Mouse (Mus musculus) forebrain, embryonic 13.5 days (tissue): ENCODE data around the gene Phkb. TPM values are rescaled to one million over a fixed set of nuclear protein-coding genes. Genes with fewer than 3 reads are reported as not detected.
A peak's percentile ranks its signal among the peaks of the same experiment; 100 is the strongest.

Source experiments
- ATAC-seq: fragments of 200-750 bp; cut with Nextera tagmentation; 2 replicates; pipeline ENCODE4 v1.8.0; 2017
- H3K27ac ChIP-seq: fragments of 300-500 bp; sonication (generic); 2 replicates; pipeline ENCODE4 v1.5.1; 2015; ENCODE audit warnings: inconsistent platforms, mild to moderate bottlenecking, moderate library complexity
- H3K27me3 ChIP-seq: fragments of 300-500 bp; sonication (generic); 2 replicates; pipeline ENCODE4 v1.6.1; 2015; ENCODE audit warnings: mild to moderate bottlenecking, inconsistent platforms
- H3K36me3 ChIP-seq: fragments of 300-500 bp; sonication (generic); 2 replicates; pipeline ENCODE4 v1.6.1; 2015; ENCODE audit warnings: mild to moderate bottlenecking, inconsistent platforms; ENCODE audit not compliant: poor library complexity, severe bottlenecking
- H3K4me1 ChIP-seq: fragments of 300-500 bp; sonication (generic); 2 replicates; pipeline ENCODE4 v1.6.1; 2015; ENCODE audit warnings: inconsistent platforms
- H3K4me2 ChIP-seq: fragments of 300-500 bp; sonication (generic); 2 replicates; pipeline ENCODE4 v1.6.1; 2015; ENCODE audit warnings: inconsistent platforms, mild to moderate bottlenecking, moderate library complexity
- H3K4me3 ChIP-seq: fragments of 300-500 bp; sonication (generic); 2 replicates; pipeline ENCODE4 v1.5.1; 2015; ENCODE audit warnings: mild to moderate bottlenecking, inconsistent platforms
- H3K9ac ChIP-seq: fragments of 300-500 bp; sonication (generic); 2 replicates; pipeline ENCODE4 v1.6.1; 2015; ENCODE audit warnings: mild to moderate bottlenecking, inconsistent platforms
- H3K9me3 ChIP-seq: fragments of 300-500 bp; sonication (generic); replicated peaks from 2 replicates; pipeline ENCODE4 v1.6.1; 2016; ENCODE audit warnings: inconsistent platforms
- WGBS: fragments of 180-500 bp; shearing (Covaris S2); methylation state at CpG from one replicate; pipeline ENCODE4 v1.1.7; 2015; 5-methylcytosine and 5-hydroxymethylcytosine counted together
- polyA plus RNA-seq: library from polyadenylated mRNA; unstranded; fragments of >200 nt; fragmentation: Nextera tagmentation; extraction: Ambion mirVana; gene quantifications from 2 replicates; pipeline ENCODE4 v1.2.1, GENCODE M21; 2015

Phkb gene
- polyA plus RNA-seq, 1 experiment from 2014 or later = 31.9 TPM

DNA sequence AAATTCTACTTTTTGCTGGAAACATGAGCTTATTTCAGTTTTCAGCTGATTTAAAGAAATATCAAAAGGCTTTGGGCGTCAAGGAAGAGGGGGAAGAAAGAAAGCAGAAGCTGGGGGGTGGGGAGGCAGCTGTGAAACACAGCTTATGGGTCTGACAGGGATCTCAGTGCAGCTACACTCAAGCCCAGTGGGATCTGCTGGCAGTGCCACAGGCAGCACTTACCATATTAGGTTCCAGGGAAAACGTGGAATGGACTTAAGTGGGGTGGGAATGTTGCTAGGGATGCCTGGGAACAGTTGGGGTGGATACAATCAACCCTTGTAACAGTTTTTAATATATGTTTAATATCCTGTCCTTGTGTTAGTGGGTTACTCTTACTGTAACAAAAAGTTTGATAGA, 201.3 kb downstream of the Phkb start:
- no peak for ATAC-seq
- Histone ChIP-seq H3K4me1 (0 out of 2 replicates have a peak, but pooled peaks cover 3% of the 10 kb centered on the region), H3K27me3 (no peaks in the 10 kb centered on the region), H3K4me2 (no peak overlapping the region), H3K27ac (no peak overlapping the region), H3K36me3 (no peaks in the 10 kb centered on the region), H3K9me3 (no peaks in the 10 kb centered on the region), H3K9ac (no peak overlapping the region), H3K4me3 (no peak overlapping the region)
- 16% methylated on average over 2 of the region's 2 CpGs for WGBS

DNA sequence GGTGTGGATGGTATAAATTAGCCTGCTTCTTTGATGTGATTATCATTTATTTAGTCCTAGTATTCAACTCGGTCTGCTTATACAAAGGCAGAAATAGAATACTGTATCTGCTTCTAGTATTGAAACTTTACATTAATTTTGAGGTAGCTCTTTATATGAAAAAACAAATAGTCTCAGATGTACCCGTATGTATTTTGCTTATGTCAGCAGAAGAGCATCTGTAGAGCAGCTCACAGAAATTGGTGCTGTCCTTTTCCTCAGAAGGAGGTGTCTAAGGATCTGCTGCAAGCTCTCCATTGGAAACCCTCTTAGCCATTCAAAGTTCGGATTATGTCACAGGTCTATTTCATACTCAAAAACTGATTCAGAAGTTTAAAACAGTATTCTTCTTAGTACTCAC, 210.1 kb downstream of the Phkb start:
- 90% methylated on average over 3 of the region's 3 CpGs for WGBS
- Histone ChIP-seq H3K27ac (no peak overlapping the region), H3K9ac (no peak overlapping the region), H3K4me1 (no peaks in the 10 kb centered on the region), H3K4me2 (no peak overlapping the region), H3K27me3 (no peaks in the 10 kb centered on the region), H3K36me3 (no peaks in the 10 kb centered on the region), H3K9me3 (no peaks in the 10 kb centered on the region), H3K4me3 (no peak overlapping the region)
- no peak for ATAC-seq

DNA sequence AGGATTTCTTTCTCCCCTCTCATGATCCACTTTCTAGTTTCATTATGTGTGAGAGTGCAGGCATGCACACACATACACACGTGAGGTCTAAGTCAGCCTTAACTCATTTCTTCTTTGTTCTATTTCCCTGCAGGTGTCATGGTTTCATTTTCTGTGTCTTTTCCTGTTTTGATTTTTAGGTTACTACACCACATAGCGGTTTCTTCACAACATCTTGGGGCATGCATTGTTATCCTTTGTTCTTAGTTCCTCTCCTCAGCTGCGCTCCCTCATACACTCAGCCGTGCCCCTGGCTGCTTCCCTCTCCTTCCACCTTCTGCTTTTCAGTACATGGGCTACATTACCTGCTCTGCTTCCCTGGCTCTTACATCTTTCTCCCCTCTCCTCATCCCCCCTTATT, 211.2 kb downstream of the Phkb start:
- peaks cover 6% of the 10 kb centered on the region; the same call in 1 of the 2 replicates for H3K36me3 ChIP-seq
- no peak for ATAC-seq
- H3K4me2 ChIP-seq = no peak overlapping the region

DNA sequence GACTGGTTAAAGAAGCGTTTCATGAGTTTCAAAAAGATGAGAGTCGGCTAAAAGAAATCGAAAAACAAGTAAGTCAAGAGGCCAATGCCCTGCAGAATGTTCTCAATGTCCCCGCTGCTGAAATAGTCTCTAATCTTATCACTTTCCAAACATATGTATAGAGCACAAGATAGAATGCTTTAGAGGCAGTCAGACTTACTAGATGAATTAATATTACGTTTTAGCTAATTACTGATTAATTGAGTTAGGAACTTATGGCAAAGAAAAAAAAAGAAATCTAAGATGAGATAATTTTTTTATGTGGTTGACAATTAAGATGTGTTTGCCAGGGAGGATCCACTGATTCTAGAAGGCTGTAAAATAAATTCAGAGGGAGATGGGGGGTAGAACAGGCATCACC, 217.9 kb downstream of the Phkb start:
- no peak overlapping the region for H3K9ac ChIP-seq
- no peaks in the 10 kb centered on the region for H3K4me1 ChIP-seq
- no peak overlapping the region for H3K27ac ChIP-seq
- H3K4me2 ChIP-seq = no peak overlapping the region
- no peak for ATAC-seq
- 92% methylated on average over 5 of the region's 5 CpGs for WGBS
- H3K27me3 ChIP-seq = no peaks in the 10 kb centered on the region
- no peaks in the 10 kb centered on the region for H3K9me3 ChIP-seq
- H3K4me3 ChIP-seq = no peak overlapping the region
- H3K36me3 ChIP-seq = peaks cover 11% of the 10 kb centered on the region; the same call in 1 of the 2 replicates

More for the DNA sequence above, 211.2 kb downstream of the Phkb start:
- Histone ChIP-seq H3K27ac (no peak overlapping the region), H3K4me1 (no peaks in the 10 kb centered on the region), H3K4me3 (no peak overlapping the region), H3K27me3 (no peaks in the 10 kb centered on the region), H3K9me3 (no peaks in the 10 kb centered on the region), H3K9ac (no peak overlapping the region)
- 86% methylated on average over 4 of the region's 4 CpGs for WGBS

DNA sequence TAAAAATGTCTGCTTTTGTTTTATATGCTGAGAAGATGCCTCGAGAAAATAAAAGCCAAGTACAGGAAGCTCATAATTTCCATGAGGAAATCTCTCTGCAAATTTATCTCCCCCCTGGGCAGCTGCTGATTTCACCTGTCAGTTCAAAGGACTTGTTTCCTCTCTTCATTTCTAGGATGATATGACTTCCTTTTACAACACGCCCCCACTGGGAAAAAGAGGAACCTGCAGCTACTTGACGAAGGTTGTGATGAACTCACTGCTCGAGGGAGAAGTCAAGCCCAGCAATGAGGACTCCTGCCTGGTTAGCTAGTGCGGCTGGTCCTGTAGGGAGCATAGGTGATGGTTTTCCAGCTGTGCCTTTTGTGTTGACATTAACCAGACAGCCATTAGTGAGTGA, 218.4 kb downstream of the Phkb start:
- Histone ChIP-seq H3K27ac (no peak overlapping the region), H3K4me2 (no peak overlapping the region), H3K9ac (no peak overlapping the region), H3K9me3 (no peaks in the 10 kb centered on the region), H3K36me3 (peaks cover 11% of the 10 kb centered on the region; the same call in 1 of the 2 replicates), H3K4me1 (no peaks in the 10 kb centered on the region), H3K4me3 (no peak overlapping the region), H3K27me3 (no peaks in the 10 kb centered on the region)
- 72% methylated on average over 5 of the region's 5 CpGs for WGBS
- ATAC-seq = no peak

DNA sequence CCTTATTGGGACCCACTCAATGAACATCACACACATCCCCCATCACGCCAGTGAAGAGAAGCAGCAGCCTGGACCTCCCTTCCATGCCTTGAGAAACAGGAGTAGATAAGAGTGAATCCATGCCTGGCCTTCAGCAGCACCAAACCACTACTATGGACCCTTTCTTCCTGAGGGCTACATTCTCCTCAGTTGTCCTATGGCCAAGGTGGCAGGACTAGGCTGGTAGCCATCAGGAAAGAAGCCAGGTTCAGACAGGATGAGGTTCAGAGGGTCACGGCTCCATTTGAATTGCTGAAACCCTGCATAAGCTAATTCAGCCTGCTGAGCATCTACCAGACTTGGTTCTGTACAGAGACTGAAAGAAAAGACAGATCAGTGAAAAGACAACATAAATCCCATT, 222.7 kb downstream of the Phkb start:
- WGBS = 91% methylated on average over 2 of the region's 2 CpGs
- Histone ChIP-seq H3K27me3 (no peaks in the 10 kb centered on the region), H3K9ac (no peak overlapping the region), H3K36me3 (no peaks in the 10 kb centered on the region), H3K4me2 (no peak overlapping the region), H3K4me3 (no peak overlapping the region), H3K4me1 (no peaks in the 10 kb centered on the region), H3K9me3 (no peaks in the 10 kb centered on the region), H3K27ac (no peak overlapping the region)
- no peak for ATAC-seq

DNA sequence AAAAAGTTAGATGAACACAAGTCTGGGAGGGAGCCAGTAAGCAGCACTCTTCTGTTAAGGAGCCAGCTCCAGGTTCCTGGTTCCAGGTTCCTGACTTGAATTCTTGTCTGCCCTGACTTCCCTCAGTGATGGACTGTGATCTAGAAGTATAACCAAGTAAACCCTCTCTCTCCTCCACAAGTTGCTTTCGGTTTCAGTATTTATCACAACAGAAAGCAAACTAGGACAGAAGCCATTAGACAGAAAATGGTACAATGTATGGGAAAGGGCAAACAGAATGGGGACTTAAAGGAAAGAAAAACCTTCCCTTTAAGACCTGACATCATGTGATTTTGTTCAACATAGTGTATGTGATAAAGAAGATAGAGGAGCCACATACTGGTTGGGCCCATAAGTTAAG, 238.7 kb downstream of the Phkb start:
- no peak overlapping the region for H3K9ac ChIP-seq
- no peak overlapping the region for H3K27ac ChIP-seq
- 93% methylated on average over 1 of the region's 1 CpGs for WGBS
- no peak overlapping the region for H3K4me3 ChIP-seq
- H3K36me3 ChIP-seq = no peaks in the 10 kb centered on the region
- no peaks in the 10 kb centered on the region for H3K27me3 ChIP-seq
- H3K9me3 ChIP-seq = no peaks in the 10 kb centered on the region
- no peaks in the 10 kb centered on the region for H3K4me1 ChIP-seq
- H3K4me2 ChIP-seq = no peak overlapping the region
- no peak for ATAC-seq

DNA sequence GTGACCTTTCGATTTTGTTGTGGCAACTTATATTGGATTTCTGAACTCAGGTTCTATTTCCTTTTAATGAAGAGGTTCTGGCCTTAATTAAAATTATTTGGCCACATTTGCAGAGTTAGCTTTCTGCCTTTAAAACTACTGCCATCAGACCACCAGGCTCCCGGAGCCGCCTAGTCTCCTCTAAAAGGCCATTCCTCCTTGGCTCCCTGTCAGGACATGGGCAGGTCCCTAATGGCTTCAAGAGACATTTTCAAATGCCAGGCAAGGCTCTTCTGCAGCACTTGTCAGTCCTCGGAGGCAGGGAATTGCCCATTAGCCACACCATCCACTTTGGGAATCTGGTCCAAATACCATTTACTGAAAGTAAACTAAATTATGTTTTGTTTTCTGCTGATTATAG, 242.6 kb downstream of the Phkb start:
- Histone ChIP-seq H3K4me2 (no peak overlapping the region), H3K27me3 (no peaks in the 10 kb centered on the region), H3K36me3 (no peaks in the 10 kb centered on the region), H3K4me3 (no peak overlapping the region), H3K27ac (no peak overlapping the region; the same call in 1 of the 2 replicates), H3K4me1 (no peaks in the 10 kb centered on the region), H3K9ac (no peak overlapping the region), H3K9me3 (no peaks in the 10 kb centered on the region)
- 82% methylated on average over 4 of the region's 4 CpGs for WGBS
- ATAC-seq = no peak

DNA sequence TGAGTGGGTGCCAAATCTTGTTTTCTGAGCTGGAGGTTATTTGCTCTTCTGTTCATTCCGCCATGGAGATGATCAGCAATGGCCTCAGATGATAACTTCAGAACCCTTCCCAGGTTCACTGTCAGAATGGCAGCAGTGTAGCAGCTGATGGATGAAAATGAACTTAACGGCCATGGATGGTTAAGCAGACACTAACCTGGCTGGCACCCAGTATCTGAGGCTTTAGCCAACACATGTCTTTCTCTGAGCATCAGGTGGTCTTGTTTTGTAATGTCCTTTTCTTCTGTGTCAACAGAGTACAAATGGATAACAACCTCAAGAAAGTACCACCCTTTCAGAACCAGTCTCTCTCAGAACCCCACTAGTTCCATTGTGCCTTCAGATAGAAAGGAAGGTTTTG, 246.0 kb downstream of the Phkb start:
- Histone ChIP-seq H3K27me3 (no peaks in the 10 kb centered on the region), H3K4me3 (no peak overlapping the region), H3K36me3 (no peaks in the 10 kb centered on the region), H3K27ac (no peak overlapping the region), H3K9ac (no peak overlapping the region), H3K4me2 (no peak overlapping the region), H3K9me3 (no peaks in the 10 kb centered on the region), H3K4me1 (peaks cover 9% of the 10 kb centered on the region; the same call in 1 of the 2 replicates)
- ATAC-seq = no peak
- 87% methylated on average over 2 of the region's 2 CpGs for WGBS

DNA sequence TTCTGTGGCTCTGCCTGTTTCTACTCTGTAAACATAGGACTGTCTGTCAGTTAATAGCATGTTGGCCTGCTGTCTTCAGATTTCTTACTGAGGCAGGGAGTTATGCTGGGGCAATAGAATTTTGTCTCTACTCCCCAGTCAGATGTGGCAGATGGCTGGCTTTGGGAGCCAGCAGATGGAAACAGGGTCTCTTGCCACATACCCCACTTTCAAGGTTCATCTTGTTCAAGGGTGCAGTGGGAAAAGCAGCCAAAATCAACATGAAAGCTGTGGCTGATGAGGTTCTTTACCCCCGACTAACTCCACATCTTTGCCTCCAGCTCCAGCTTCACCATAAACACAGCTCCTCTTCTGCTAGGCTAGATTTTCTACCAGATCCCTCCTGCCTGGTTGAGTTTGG, 246.7 kb downstream of the Phkb start:
- Histone ChIP-seq H3K9me3 (no peaks in the 10 kb centered on the region), H3K27me3 (no peaks in the 10 kb centered on the region), H3K36me3 (no peaks in the 10 kb centered on the region), H3K4me2 (no peak overlapping the region), H3K27ac (no peak overlapping the region), H3K4me3 (no peak overlapping the region), H3K9ac (no peak overlapping the region), H3K4me1 (peaks cover 9% of the 10 kb centered on the region; the same call in 1 of the 2 replicates)
- 82% methylated on average over 1 of the region's 1 CpGs for WGBS
- no peak for ATAC-seq

DNA sequence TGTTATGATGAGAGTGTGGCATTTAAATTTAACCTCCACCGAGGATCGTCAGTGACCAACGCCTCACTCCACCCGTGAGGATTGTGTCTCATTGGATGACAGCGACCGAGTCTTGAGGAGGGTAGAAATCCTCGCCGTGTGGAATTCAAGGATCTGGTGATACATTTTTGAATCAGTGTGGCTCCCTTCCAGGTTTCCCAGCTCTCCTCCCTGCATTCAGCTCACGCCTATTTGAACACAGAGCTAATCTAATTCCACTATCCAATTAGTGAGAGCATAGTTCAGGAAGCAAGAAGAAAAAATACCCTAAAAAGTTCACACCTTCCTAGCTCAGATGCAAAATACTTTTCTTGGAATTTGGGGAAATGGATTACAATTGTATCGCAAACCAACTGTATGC, 249.9 kb downstream of the Phkb start:
- no peak overlapping the region for H3K4me3 ChIP-seq
- WGBS = 55% methylated on average over 10 of the region's 10 CpGs
- H3K27me3 ChIP-seq = no peaks in the 10 kb centered on the region
- H3K4me2 ChIP-seq = no peak overlapping the region
- no peak overlapping the region for H3K9ac ChIP-seq
- H3K27ac ChIP-seq = no peak overlapping the region
- H3K9me3 ChIP-seq = no peaks in the 10 kb centered on the region
- H3K4me1 ChIP-seq = peaks cover 9% of the 10 kb centered on the region; the same call in 1 of the 2 replicates
- ATAC-seq = 0 out of 2 replicates have a peak, but pooled peaks have one; percentile 16
- H3K36me3 ChIP-seq = no peaks in the 10 kb centered on the region
